Mouse (Mus musculus): ENCODE measurements around the gene Mmp7.

The Mmp7 gene

DNA sequence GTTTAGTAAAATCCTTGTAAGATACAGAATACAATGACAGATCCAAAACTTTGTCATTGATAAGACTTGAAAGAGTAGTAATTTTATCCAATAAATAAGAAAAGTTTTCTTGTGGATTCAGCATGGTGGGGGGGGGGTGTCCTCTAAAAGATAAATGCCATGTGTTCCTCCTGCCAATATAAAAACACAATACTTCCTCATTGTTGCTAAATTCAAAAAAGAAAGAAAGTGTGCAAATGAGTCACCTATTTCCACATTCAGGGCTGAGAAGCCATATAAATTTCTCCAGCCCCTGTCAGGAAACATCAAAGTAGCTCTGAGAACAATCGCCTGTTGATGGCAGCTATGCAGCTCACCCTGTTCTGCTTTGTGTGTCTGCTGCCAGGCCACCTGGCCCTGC is at the start of gene Mmp7:
Gene Mmp7, plus strand, starts transcription at position 301 of the 400 bp plus-strand sequence.
- no peak for ATAC-seq (ENCODE audit: insufficient number of reproducible peaks, low FRiP score, low TSS enrichment)

DNA sequence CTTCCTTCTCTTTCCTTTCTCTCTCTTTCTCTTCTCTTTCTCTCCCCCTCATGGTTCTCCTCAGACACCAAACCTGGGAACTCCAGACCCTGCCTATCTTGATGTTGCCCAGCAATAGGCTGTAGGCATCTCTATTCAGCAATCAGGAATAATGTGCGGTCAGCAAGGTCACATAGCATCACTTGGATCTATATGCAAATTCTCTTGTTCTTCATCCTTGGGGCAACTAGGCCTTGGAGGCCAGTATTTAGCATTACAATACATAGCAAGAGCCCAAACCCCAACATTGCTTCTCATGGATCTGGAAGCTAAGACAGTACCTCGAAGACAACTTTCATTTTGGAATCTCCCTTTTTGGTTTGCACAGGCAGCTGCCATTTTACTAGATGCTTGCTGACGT is 44.0 kb upstream of the Mmp7 start:
- ATAC-seq (ENCODE audit: insufficient number of reproducible peaks, low FRiP score, low TSS enrichment): no peak

DNA sequence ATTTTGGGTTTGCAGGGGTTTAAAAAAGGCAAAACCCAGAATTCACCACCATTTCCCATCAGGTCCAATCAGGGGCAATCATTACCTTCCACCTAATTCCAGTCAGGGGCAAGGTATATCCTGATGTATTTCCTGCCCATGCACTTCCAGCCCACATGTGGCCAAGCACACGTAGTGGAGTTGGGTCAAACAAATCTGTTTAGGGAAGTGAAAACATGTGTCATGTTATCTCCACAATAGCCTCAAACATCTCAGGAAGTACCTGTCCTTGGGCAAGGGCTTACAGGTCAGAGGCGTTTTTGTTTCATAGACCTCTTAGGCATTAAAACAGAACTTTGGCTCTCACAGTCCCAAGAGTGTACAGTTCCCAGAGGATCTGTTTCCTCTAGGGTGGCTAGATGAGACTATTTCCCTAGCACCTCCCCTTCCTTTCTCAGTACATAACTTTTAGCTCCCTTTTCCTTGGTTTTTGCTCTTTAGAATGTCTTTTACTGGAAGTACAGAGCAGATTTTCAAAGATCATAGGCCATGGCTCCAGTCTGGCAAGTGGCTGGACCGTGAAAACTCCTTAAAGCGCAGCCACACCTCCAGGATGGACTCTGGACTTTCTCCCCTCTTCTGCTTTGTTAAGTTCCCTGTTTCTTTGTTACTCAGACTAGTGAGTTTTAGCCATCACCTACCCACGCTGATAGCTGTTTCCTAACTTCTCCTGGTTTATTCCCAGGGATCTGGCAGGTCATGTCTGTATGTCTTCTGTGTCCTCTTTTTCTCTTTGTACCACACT is 41.3 kb upstream of the Mmp7 start:
- no peak for ATAC-seq (ENCODE audit: insufficient number of reproducible peaks, low FRiP score, low TSS enrichment)

DNA sequence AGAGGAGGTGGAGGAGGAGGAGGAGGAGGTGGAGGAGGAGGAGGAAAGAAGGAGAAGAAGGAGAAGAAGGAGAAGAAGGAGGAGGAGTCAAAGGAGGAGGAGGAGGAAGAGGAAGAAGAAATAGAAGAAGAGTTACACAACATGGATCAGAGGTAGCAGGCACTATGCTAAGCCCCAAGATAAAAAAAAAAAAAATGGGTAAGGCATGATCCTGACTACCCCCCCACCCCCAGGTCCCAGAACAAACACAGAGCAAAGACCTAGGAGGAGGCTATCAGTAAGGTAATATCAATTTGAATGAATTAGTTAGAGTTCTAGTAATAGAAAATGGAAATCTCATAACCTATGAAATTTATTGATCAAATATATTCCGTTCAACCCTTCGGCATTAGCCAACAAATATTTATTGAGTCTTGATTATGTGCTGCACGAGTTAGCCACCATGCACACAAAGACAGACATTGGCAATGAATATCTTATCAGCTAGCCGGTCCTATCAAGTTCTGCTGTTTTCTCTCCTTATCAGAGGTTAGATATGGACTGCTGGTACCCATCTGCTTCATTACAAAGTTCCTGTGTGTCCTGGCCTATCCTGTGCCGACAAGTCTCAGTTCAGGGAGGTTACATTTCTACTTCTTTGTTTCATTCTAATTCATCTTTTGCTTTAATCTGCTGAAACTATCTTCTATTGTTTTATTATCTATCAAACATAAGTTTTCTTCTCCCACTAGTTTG is 39.4 kb upstream of the Mmp7 start:
- ATAC-seq (ENCODE audit: insufficient number of reproducible peaks, low FRiP score, low TSS enrichment): no peak

DNA sequence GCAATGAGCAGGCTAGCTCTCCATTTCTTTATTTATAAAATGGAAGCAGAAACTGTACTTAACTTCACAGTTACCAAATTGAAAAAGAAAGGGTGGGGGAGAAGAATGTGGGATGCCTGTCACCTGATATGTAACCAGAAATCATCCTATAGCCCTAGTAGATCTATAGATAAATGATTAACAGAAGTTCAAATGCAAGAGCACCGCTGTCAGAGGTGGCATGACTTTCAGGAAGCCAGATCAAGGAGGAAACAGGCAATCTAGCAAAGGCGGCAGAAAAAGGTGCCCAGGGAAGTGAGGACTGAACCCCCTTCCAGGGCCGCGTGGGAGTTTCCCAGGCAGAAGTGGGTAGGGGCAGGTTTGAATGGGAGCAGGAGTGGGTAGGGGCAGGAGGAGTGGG is 33.9 kb upstream of the Mmp7 start:
- no peak for ATAC-seq (ENCODE audit: insufficient number of reproducible peaks, low FRiP score, low TSS enrichment)

DNA sequence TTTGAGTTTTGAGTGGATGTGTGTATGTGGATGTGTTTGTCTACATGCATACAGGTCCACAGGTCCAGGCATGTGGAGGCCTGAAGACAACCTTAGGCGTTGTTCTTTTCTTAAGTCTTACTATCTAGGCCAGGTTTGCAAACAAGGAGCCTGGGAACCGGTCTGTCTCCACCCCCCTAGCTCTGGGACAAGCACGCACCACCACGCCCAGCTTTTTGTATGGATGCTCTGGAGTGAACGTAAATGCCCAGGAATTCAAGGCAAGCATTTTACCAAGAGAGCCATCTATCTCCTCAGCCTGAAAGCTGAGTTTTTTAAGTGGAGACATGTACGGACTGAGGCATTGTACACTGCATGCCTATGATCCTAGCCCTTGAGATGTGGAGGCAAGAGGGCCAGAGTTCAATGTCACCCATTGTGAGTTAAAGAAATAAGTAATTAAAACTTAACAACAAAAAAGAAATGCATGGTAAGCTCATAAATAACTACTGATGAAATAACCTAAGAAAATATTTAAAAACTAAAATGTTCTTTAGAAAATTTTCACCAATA is 32.3 kb upstream of the Mmp7 start:
- ATAC-seq (ENCODE audit: insufficient number of reproducible peaks, low FRiP score, low TSS enrichment): no peak

DNA sequence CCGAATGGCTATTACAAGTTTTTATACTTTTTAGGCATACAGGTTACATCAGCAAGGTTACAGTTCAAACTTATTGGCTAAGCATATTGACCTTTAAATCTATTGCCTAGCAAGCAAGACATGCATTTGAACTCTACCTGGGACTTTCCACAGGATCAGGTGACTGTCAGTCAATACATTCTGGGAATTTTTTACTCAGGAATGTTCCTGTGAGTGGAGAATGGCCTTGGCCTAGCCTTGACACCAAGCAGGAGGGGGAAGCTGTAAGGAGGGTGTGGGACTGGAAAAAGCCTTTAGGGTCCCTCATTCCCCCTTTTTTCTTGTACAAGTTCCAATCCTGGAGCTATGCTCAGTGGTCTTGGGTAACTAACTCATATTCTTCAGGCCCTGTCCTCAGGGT is 30.5 kb upstream of the Mmp7 start:
- no peak for ATAC-seq (ENCODE audit: insufficient number of reproducible peaks, low FRiP score, low TSS enrichment)

DNA sequence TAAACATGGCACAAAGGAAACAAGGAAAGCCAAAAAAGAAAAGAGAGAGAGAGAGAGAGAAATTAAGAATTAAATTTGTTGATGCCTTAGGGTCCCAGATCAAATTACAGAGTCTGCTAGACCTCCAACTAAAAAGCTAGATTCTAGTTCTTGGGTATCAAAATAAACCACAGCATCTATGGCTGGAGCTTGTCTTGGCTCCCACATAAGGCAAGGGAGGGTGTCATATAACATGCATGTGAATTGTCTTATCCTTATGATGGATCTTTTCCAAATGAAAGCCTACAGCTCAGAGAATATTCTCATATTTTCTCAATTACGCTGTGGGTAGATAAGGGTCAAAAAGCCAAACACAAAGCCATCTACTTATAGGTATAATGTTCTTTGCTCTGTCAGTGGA is 22.2 kb upstream of the Mmp7 start:
- ATAC-seq (ENCODE audit: insufficient number of reproducible peaks, low FRiP score, low TSS enrichment): no peak

DNA sequence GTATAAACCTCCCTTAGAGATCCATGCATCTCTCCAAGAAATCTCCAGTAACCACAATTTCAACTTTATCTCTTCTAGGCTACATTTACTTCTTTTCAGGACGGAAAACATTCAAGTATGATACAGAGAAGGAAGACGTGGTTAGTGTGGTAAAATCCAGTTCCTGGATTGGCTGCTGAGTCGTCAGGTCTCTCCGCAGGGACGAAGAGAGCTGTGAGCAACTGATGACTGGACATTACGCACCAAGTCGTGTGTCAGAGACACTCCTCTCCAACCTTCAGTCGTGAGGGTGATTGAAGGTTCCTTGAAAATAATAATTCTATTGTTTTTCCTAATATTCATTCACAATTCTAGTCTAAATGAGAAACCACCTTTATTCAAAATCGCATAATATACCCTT is 18.9 kb upstream of the Mmp7 start:
- ATAC-seq (ENCODE audit: insufficient number of reproducible peaks, low FRiP score, low TSS enrichment): no peak

DNA sequence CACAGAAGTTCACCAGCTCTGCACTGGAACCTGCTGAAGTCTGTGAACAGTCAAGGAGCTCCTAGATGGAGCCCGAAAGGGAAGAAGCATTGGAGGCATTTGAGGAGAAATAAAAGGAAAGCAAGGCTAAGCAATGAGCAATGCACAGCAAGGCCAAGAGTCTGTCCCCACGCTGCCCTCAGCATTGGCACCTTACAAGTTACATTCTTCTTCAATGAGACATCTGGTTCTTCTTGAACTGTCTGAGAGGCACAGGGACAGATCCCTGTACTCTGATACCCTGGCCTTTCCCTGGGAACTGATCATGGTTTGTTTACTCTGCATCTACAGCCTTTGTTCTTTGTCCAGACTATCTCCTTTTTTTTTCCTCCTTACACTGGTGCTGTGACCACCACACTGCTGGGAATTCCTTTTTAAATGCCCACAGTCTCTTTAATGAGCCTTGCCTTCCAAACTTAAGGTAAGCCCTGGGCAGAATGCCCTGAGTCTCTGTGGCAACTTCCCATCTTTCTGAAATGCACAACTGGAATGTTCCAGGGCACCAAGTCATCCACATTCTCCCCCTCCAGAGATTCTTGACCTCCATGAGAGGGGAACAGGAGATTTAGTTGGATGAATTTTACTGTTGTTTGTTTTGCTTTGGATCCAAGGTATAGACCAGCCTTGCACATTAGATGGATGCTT is 13.6 kb upstream of the Mmp7 start:
- no peak for ATAC-seq (ENCODE audit: insufficient number of reproducible peaks, low FRiP score, low TSS enrichment)

DNA sequence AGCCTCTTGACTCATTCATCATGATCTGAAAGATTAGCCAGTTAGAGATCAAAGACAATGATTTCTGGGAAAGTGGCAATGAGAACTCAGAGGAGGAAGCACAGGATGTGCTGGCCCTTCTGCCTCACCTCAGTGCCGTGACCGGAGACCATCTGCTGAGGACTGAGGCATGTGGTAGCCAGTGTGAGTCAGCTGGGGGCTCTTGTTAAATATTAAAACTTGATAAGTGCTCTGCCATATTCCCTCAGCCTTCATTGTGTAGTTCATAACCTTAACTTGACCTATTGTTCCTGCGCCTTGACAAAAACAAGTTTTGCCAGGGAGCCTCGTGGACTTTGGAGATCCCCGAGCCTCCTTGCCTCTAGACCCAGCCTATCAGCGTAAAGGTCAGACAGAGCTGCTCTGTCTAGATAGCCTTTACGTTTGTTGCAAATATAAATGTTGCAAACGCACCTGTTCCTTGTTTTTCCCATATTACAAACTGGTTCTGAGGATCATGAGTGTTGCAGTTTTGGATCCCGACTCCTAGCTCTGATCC is 9.7 kb upstream of the Mmp7 start:
- no peak for ATAC-seq (ENCODE audit: insufficient number of reproducible peaks, low FRiP score, low TSS enrichment)

DNA sequence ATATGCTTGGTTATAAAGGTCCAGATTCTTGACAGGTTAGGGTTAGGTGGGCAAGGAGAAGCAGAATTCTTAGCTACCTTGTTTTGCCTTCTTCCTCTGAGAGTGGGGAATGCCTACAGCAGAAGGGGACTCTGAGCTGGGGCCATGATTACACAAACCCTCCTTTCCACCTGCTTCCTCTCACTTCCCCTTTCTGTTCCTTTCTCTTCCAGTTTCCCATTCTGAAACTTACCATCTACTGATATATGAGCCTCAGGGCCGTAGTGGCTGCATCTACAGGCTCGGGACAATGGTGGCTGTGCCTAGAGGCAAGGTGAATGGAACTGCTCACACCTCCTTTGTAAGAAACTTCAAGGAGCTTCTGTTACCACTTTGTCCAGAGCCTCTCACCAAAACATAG is 5.9 kb upstream of the Mmp7 start:
- ATAC-seq (ENCODE audit: insufficient number of reproducible peaks, low FRiP score, low TSS enrichment): no peak

DNA sequence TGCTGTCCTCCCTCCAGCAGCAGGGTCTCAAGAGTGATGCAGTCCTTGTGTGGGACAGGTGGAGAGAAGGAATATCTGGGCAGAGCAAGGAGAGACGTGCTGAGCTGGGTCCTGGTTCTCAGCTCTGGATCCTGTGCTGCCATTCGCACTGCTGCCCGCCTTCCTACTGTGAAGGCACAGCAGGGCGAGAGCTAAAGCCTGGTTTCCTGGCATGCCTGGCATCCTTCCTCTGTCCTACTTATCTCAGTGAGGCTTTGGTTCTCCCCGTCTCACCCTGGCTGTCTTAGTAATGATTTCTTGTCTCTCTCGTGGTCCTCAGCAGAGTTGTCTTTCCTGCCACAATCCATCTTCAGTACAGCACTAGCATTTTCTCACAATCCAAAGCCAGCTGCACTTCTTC is 2.1 kb upstream of the Mmp7 start:
- no peak for ATAC-seq (ENCODE audit: insufficient number of reproducible peaks, low FRiP score, low TSS enrichment)

DNA sequence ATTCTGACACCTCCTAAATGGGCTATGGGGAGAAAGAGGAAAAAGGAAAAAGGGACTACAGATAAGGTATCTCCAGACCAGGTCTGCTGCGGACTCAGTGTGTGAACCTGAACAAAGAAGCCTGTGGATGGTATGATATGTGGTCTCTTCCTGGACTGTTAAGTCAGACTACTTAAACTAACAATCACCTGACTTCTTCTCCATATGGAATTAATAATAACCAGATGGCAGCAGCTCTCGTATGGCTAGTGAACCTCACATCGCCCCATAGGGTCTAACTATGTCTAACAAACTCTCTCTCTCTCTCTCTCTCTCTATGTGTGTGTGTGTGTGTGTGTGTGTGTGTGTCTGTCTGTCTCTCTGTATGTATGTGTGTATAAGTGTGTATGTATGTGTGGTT is 2.1 kb downstream of the Mmp7 start:
- no peak for ATAC-seq (ENCODE audit: insufficient number of reproducible peaks, low FRiP score, low TSS enrichment)

DNA sequence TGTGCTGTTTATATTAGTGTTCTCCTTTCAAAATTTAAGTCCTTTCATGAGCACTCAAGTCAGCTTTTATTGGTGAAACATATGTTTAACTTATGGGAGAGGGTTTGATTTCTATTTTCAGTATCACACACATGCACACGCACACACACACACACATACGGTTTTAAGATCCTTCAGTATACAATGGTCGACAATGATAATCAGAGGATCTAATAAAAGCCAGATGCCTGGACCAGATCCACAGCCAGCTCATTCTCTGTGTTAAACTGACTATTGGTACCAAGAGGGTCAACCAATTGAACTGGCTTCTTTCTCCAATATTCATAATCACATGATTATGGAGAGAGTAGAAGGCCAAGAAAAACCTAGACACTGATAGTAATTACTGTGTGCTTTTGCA is 3.8 kb downstream of the Mmp7 start:
- ATAC-seq (ENCODE audit: insufficient number of reproducible peaks, low FRiP score, low TSS enrichment): no peak

DNA sequence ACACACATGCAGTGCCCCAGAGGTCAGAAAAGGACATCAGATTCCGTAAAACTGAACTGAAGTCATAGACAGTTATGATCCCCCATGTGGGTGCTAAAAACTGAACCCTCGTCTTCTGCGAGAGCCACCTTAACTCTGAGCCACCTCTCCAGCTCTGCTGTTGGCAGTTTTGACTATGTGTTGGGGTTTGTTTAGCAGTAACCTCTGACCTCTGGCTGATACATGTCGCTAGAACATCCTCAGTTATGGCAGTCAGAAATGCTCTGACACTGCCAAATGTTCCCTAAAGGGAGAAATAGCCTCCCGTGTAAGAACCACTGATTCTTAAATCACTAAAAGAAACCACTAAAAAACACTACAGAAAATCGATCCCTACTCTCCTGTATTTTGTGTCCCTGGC is 16.8 kb downstream of the Mmp7 start:
- no peak for ATAC-seq (ENCODE audit: insufficient number of reproducible peaks, low FRiP score, low TSS enrichment)

DNA sequence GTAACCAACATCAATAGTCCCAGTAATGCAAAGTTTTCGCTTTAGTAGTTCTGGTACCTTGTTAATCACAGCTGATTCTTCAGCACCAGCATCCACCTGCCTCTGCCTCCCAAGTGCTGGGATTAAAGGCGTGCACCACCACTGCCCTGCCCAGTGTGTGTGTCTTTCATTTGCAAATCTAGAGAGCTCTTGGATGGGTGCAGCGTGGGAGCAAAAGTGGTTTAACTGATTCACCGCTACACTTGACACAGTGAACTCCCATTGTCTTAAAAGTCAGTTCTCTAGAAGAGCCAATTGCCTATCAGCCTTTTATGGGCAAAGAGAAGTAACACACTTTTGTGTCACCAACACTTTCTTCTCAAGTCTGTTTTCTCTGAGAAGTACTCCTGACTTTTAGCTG is 19.3 kb downstream of the Mmp7 start:
- ATAC-seq (ENCODE audit: insufficient number of reproducible peaks, low FRiP score, low TSS enrichment): no peak

DNA sequence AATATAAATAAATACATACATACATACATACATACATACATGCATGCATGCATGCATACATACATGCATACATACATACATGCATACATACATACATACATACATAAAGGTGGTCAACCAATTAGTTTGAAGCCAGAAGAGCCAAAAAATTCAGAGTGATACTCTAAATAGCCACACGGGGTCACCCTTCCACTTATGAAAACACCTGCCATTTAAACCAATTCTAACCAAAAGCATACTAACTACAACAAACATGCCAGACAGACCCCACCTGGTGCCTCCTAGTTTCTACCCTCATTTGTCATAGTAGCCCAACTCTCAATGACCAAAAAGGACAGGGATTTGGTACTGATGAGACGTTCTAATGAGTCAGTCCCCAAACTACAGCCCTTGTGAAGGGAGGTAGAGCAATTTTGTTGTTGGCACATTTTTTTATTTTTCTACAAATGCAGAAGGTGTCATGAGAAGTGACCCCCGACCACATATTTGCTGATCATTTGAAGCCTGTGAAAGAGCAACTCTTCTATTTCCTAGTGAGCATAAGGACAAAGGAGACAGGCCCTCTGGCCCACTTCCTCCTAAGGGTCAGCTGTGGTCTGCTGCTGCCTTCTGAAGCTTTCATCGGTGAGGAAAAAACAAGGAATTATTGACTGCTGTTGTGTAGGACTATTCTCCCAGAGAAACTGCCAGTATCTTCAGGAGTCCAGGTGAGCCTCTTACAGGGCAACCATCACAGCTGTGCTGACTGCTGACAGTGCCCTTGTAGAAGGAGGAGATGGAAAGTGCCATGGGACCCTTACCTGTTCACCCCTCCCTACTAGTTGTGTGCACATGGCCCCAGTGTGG is 22.4 kb downstream of the Mmp7 start:
- ATAC-seq (ENCODE audit: insufficient number of reproducible peaks, low FRiP score, low TSS enrichment): peak; percentile 31; the same call in 1 of the 2 replicates

DNA sequence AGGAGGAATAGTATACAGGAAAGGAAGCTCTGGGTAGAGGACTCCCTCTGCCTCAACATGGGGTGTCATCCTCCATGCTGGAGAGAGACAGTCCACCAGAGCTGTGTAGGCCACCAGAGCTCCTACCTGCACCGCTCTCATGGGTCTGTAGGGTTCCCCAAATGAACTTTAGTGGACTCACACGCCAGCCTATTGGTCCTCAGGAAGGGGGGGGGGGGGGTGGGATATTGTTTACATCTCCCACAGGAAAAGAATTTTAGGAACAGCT is 23.0 kb downstream of the Mmp7 start:
- no peak for ATAC-seq (ENCODE audit: insufficient number of reproducible peaks, low FRiP score, low TSS enrichment)

DNA sequence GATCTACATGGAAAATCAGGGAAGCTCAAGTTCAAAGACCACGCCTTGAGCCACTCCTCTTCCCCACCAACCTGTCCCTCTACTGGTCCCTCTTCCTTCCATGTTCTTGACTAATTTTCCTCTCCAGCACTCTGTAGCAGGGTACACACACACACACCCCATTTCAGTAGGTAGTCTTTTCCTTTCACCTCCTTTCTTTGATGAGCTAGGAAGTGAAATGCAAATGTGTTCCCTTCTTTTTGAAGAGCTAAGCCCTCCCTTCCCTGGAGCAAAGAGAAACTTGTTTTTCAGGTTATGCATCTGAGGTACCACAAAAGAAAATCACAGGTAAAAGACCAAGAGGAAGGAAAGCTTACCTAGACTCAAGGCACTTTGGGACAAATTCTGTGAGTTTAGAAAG is 29.7 kb downstream of the Mmp7 start:
- no peak for ATAC-seq (ENCODE audit: insufficient number of reproducible peaks, low FRiP score, low TSS enrichment)
